Mouse (Mus musculus): ENCODE results near the gene Ldb2.

The Ldb2 gene

DNA sequence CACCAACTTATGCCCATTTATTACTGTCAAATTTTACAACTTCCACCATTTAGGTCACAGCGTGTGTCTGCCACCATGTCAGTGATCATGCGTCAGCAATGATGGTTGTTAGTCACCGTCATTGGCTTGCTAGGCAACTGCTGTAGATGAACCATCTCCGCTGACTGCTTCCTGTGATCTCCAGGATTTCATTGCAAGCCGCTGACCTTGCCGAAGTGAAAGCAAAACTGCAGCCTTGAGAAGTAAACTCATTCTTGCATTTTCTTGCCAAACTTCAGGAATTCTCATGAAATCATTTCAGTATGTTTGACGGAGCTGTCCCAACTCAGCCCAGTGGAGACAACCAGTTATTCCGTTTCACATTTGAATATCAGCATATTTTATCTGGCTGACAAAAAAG lies 247.4 kb downstream of the Ldb2 start:
- DNase-seq (ENCODE audit: low read depth in 1 of 2, low spot score in 2 of 2) = no peak

DNA sequence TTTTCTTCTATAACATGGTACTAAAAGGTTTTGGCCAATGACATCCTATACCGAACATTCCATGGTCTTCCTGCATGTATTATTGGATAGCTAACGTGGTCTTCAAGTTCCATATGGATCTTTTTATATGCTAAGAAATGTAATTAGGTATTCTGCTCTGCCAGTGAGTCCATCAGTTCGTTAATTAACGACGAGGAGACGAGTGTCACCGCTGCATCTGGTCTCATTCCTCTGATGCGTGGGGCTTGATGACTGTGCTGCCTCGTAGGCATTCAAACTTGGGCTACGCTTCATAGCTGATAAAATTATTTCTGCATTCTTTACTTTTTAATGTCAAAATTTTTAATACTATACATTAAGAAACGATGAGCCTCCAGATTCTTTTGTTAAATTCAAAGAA lies 251.0 kb downstream of the Ldb2 start:
- no peak for DNase-seq (ENCODE audit: low read depth in 1 of 2, low spot score in 2 of 2)

- DNase-seq (ENCODE audit: low read depth in 1 of 2, low spot score in 2 of 2) = no peak
These were observed 255.9 kb downstream of the Ldb2 start for GRCm38 (mm10) chr5:44543472-44544132.

DNA sequence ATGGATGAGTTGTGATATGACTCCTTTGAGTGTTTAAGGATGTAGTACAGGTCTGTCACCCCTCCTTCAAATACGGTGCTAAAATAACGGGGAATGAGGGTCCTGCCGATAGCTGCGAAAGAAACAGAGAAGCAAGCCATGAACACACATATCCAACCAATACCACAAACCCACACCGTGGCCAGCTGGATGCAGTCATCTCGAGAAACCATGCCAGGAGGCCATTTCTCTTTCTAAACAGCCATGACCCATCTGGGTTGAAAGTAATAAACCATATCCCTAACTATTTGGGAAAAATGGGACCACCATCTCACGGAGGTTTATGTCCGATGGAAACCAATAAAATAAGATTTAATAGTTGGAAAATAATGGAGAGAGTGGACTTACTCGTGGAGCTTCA lies 257.7 kb downstream of the Ldb2 start:
- no peak for DNase-seq (ENCODE audit: low read depth in 1 of 2, low spot score in 2 of 2)

- DNase-seq (ENCODE audit: low read depth in 1 of 2, low spot score in 2 of 2) = no peak
These were observed 260.8 kb downstream of the Ldb2 start for GRCm38 (mm10) chr5:44538687-44539086.

- DNase-seq (ENCODE audit: low read depth in 1 of 2, low spot score in 2 of 2) = no peak
These were observed 261.5 kb downstream of the Ldb2 start for GRCm38 (mm10) chr5:44538000-44538395.

GRCm38 (mm10) chr5:44537316-44537999 lies 262.0 kb downstream of the Ldb2 start:
- no peak for DNase-seq (ENCODE audit: low read depth in 1 of 2, low spot score in 2 of 2)

DNA sequence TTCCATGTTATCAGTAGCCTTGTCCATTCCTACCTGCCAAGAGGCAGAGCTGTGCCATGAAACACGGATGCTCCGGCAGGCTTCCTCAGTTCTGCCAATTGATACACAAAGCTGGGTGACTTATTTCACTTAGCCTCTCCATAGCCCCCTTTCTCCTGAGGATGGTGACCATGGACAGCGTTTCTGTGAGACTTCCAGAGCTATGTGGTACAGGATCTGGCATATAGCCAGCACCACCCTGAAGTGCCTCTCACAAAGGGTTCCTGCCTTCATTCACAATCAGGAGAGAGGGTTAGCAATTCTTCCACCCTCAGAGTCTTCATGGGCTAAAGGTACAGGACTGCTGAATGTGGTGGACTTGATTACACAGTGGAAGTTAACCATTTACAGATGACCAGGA lies 270.0 kb downstream of the Ldb2 start:
- no peak for DNase-seq (ENCODE audit: low read depth in 1 of 2, low spot score in 2 of 2)

DNA sequence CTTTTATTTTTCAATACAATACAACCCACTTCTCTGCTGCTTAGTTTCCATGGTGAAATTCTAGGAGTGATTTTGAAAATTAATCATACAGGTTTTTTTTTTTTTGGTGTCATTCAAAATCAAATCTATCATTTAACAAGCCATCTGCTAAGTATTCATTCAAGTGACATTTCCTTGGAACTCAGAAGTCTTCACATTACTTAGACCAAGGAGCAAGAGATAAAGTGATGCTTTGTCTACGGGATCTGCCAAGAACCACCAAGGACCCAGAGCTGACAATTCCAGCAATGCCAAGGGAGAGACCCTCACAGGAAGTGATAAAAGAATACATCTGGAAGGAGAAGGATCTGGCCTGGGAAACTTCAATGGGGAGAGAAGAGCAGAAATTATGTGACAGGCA lies 270.5 kb downstream of the Ldb2 start:
- no peak for DNase-seq (ENCODE audit: low read depth in 1 of 2, low spot score in 2 of 2)

- DNase-seq (ENCODE audit: low read depth in 1 of 2, low spot score in 2 of 2) = no peak
These were observed 294.3 kb downstream of the Ldb2 start for GRCm38 (mm10) chr5:44505221-44505620.

DNA sequence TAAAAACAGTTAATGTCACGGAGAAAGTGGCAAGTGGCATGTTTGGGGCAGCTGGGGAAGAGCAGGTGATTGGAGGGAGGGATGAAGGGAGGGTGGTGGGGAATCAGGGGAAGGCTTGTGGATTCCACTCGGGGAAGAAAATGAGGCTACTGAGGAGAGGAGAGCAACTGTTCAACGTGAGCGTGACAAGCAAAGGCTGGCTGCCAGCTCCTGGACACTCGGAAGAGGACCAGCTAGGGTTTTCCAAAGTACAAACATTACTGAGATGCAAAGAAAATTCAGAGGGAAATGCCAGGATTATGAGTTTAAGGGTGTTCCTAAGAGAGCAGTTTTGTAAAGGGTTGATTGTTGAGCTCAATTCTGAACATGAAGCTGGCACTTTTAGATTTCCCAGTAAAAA lies 294.7 kb downstream of the Ldb2 start:
- DNase-seq (ENCODE audit: low read depth in 1 of 2, low spot score in 2 of 2) = no peak

DNA sequence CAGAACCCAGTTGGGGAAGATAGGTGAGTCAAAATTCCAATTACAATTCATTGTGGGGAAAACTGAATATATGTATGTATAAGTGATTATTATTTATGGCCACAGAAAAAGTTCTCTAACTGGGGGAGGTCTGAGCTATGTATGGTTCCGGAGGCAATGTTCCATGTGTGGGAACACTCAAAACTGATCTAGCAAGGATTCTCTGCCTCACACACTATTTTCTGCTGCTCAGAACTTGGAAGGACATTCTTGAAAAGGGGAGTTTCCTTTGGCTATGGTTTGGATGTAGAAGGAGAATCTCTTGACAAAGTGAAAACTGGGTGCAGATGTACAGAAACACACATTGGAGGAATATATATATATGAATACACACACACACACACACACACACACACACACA lies 301.3 kb downstream of the Ldb2 start:
- DNase-seq (ENCODE audit: low read depth in 1 of 2, low spot score in 2 of 2) = no peak

- no peak for DNase-seq (ENCODE audit: low read depth in 1 of 2, low spot score in 2 of 2)
These were observed 302.6 kb downstream of the Ldb2 start for GRCm38 (mm10) chr5:44496854-44497253.

DNA sequence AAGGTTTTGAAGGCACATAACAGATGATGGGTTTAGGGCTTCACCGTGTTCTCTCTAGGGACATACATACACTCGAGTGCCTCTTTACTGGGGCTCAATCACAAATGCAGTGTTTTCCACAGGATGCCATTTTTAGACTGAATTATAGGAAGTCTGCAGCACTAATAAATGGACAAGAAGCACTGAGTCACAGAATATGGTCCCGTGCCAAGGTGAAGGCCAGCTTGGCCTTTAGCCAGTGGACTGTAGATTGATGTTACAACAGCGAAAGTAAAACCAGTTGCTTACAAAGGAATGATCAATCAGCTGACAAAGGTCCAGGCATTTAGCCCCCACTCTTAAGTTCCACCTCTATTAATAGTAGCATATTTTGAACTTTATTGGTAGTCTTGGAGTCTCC lies 304.4 kb downstream of the Ldb2 start:
- DNase-seq (ENCODE audit: low read depth in 1 of 2, low spot score in 2 of 2) = no peak

DNA sequence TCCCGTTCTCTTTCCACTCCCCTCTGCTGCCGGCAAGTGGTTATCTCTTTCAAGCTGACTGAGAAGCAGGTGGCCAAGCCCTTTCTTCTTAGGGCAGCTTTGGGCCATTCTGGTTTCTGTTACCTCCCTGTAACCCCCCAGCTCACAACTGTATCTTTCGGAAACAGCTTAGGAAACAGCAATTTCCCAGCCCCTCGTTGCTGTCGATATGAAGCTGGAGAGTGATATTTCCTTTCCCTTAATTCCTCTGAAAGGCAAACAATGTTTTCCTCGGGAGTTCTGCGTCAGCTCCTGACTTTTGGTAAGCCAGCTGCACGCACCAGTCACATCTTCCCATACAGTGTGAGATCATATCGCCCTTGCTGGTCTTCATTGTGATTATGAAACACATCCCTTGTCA lies 305.3 kb downstream of the Ldb2 start:
- no peak for DNase-seq (ENCODE audit: low read depth in 1 of 2, low spot score in 2 of 2)

DNA sequence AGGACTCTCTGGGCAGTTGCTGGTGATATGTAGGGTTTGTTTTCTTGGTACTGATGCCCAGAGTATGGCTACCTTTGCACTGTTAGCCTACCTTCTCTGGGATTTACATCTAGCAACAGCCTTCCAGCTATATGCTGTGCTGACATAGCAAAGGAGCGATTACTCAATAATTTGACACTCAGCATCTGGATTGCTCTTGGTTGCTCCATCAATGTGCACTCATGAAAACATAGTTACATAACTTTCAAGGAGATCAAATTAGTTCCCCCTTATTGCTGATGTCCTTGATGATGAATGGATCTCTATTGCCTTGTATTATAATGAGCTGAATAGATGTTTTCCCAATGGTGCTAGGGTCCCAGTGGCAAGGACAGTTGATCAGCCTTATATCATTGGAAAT lies 308.0 kb downstream of the Ldb2 start:
- no peak for DNase-seq (ENCODE audit: low read depth in 1 of 2, low spot score in 2 of 2)

- DNase-seq (ENCODE audit: low read depth in 1 of 2, low spot score in 2 of 2) = no peak
These were observed 309.0 kb downstream of the Ldb2 start for GRCm38 (mm10) chr5:44490462-44490861.

GRCm38 (mm10) chr5:44483426-44484106 lies 315.9 kb downstream of the Ldb2 start:
- DNase-seq (ENCODE audit: low read depth in 1 of 2, low spot score in 2 of 2) = no peak

- DNase-seq (ENCODE audit: low read depth in 1 of 2, low spot score in 2 of 2) = no peak
These were observed 318.1 kb downstream of the Ldb2 start for GRCm38 (mm10) chr5:44481406-44481805.

GRCm38 (mm10) chr5:44476356-44476755 lies 323.1 kb downstream of the Ldb2 start:
- DNase-seq (ENCODE audit: low read depth in 1 of 2, low spot score in 2 of 2) = no peak

DNA sequence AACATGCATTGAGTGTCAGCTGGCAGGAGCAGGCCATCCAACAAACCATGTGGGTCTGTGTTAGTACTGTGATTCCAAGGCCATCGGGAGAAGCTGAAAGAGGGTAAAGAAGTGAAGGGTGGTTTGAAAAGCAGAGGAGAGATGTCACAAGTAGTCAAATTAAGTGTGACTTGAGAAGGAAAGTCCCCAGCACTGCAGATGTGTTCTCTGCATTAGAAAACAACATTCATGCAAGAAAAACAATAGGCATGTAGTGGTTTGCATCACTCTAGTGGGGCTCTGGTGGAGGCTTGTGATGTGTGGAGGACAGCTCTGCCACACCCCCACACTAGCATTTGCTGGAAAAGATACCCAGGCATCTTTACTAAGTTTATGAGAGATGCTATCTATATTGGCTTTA lies 323.9 kb downstream of the Ldb2 start:
- no peak for DNase-seq (ENCODE audit: low read depth in 1 of 2, low spot score in 2 of 2)

All from monocyte, adult 2 months (primary cell).